Mouse (Mus musculus): ENCODE results near the gene Apoe.

Gene Apoe

GRCm38 (mm10) chr7:19698907-19699826 is at the start of gene Apoe:
Gene Apoe (minus strand): TSS chr7:19699188.
- peak; percentile 7 for DNase-seq (ENCODE audit: low read depth, low spot score)

GRCm38 (mm10) chr7:19747420-19748218 is 48.6 kb upstream of the Apoe start:
- peak; percentile 9 for DNase-seq (ENCODE audit: low read depth, low spot score)

DNA sequence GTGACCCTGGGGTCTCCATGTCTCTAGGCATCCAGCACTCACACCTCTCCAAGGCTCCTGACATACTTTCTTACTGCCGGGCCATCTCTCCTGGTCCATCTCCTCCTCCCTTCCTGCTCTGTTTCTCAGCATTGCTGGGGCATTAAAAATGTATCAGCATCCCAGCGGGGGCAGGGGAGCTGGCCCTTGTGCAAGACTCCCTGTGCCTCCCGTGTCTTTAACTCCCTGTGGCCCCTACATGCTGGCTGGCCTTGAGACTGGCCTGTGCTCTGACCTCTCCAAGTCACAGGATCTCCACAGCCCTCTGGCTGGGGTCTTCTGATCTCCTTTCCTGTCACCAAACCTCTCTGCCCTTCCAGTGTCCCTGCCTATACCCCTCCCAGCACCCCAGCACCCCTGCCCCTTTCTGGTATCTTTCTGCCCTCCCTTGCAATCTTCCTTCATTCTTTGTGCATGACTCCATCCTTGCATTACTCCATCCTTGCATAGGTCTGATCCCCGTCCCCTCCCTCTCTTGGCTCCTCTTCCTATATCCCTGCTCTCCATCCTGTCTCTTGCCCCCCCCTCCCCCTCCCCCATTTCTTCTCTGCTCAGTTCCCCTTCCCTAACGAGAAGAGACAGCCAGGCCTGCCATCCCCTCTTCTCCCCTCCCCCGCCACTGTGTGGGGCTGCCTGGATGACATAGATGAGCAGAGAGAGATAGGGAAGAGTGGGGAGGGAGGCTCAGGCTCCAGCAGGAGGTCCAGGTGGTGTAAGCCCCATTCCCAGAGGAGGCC is 47.6 kb upstream of the Apoe start:
- DNase-seq (ENCODE audit: low read depth, low spot score), result no peak

DNA sequence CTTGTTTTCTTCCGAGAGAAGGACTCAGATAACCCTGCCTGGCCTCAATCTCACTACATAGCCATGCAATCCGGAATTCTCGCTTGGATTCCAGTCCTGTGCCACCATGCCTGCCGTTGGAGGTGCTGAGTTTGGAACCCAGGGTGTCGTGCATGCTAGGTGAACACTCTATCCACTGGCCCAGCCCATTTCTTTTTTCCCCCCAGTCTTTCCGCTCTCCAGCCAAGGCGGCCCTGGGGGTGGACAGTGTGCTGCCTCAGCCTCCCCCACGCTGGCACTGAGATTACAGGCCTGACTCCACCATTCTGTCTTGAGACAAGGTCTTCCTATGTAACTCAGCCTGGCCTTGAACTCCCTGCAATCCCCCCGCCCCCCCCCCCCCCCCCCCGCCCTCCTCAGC is 47.0 kb upstream of the Apoe start:
- no peak for DNase-seq (ENCODE audit: low read depth, low spot score)

DNA sequence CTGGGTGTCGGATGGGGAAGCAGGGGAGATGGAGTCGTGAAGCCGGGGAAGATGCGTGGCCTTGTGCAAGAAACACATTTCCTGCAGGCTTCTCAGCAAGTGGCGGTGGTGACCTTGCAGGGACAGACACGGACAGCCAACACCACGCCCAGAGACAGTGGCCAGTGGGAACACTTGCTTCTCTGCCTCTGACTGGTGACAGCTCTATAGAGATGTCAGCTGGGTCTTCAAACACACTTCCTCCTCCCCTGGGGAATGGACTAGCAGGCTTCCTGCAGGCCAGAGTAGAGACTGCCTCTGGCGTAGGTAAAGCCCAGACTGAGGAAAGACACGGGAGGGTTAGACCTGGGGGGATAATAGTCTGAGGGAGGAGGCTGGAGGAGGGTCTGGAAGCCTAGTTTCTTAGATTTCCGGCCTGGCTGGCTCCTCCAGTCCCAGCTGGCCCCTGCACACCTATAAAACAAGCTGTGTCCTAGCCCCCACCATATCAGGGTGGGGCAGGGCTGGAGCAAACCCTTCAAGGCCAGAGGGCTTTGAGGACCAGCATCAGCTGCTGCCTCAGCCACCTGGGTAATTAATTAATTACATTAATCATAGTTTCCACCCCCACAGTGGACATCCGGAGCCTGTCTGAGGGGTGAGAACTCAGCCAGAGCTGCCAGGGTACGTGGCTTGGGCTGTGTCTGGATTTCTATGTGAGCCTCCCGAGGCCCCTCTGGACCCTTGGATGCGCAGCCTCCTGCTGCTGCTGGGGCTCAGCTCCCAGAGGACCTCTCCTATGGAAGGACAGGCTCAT is 45.8 kb upstream of the Apoe start:
- no peak for DNase-seq (ENCODE audit: low read depth, low spot score)

GRCm38 (mm10) chr7:19743791-19744190 is 44.8 kb upstream of the Apoe start:
- no peak for DNase-seq (ENCODE audit: low read depth, low spot score)

DNA sequence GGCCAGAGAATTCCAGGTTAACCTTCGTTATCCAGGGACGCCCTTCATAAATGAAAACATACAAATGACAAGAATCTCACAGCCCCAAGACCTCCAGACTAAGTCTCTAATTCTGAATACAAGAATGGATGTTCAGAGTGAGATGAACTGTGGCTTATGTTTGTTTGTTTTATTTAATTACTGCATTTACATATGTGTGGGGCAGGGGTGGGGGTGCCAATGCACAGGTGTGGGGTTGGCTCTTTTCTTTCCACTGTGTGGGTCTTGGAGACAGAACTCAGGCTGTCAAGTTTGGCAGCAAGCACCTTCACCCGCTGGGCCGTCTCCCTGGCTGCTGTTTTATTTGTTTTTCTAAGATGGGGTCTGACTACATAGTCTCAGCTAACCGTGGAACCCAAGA is 43.5 kb upstream of the Apoe start:
- DNase-seq (ENCODE audit: low read depth, low spot score), result no peak

GRCm38 (mm10) chr7:19741329-19742031 is 42.5 kb upstream of the Apoe start:
- peak; percentile 25 for DNase-seq (ENCODE audit: low read depth, low spot score)

DNA sequence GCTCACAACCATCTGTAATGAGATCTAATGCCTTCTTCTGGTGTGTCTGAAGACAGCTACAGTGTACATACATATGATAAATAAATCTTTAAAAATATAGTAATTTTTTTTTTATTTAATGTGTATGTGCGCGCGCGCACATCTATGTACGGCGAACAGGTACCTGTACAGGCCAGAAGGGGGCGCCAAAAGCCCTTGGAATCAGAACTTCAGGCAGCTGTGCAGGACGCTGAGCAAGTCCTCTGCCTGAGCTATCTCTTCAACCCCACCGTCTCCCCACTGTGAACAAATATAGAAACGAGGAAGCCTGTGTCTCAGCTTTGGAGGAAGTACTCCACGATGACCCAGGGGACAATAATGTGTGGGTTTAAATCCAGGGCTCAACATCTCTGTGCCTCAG is 41.3 kb upstream of the Apoe start:
- DNase-seq (ENCODE audit: low read depth, low spot score), result peak; percentile 26

DNA sequence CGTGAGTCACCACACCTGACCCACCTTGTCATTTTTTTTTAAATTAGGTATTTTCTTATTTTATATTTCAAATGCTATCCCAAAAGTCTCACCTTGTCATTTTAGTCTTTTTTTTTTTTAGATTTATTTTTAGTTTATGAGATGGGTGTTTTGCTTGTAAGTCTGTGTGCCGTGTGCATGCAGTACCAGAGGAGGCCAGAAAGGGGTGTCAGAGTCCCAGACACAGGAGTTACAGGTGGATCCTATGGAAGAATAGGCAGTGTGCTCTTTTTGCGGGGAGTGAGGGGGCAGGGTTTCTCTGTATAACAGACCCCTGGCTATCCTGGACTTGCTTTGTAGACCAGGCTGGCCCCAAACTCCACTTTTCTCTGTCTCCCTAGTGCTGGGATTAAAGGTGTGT is 39.8 kb upstream of the Apoe start:
- DNase-seq (ENCODE audit: low read depth, low spot score), result peak; percentile 23

DNA sequence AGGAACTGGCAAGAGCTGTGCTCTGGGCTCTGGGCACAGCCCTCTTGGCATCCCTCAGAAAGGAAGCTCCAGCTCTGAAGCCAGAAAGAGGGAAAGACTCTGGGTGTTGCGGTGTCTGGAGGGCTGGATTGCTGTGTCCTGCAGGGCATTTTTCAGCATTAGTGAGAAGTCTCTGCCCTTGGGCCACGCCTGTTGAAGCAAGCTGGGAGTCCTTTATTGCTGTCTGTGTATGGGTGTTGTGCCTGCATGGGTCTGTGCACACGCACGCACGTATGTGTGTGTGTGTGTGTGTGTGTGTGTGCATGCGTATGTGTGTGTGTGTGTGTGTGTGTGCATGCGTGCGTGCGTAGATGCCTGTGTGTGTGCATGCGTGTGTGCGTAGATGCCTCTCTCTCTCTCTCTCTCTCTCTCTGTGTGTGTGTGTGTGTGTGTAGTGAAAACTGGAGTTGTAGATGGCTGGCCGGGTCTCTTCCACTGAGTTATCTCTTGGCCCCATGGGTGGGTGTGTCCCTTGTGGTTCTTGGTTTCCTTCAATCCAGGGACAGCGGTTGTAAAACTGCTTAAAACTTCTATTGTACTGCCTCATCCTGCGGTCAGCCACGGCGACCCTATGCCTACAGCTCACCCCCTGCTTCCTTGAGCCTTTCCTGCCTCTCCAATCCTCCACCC is 37.5 kb upstream of the Apoe start:
- DNase-seq (ENCODE audit: low read depth, low spot score), result no peak

GRCm38 (mm10) chr7:19734178-19734666 is 35.2 kb upstream of the Apoe start:
- no peak for DNase-seq (ENCODE audit: low read depth, low spot score)

DNA sequence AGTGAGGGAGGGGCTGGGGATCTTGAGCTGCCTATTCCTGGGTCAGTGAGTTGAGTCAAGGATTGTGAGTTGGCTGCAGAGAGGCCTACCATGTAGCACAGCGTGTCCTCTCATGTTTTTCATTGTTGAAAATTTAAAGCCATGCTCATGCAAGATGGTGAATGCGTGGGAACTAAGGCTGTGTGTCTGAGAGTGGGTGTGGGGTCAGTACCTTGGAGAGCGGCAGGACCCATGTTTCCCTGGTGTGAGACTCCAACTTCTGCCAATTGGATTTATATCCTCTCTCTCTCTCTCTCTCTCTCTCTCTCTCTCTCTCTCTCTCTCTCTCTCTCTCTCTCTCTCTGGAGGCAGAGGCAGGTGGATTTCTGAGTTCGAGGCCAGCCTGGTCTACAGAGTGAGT is 27.6 kb upstream of the Apoe start:
- DNase-seq (ENCODE audit: low read depth, low spot score), result no peak

DNA sequence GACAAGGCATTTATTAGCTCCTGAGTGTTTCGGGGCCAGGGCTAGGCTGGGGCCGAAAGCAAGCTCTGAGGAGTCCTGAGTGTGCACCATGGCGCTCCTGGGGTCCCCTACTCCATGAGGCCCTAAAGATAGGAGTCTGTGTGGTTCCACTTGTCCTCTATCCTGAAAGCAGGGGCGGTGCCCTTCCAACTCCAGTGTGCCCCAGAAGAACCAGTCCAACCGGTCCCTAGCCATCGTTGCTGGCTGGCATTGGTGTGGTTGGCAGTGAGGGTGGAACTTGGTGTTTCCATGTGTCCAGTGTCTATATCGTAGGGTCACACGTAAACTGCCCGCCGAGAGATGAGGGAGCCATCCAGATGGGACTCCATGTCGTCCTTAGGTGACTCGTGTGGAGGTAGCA is 25.2 kb upstream of the Apoe start:
- no peak for DNase-seq (ENCODE audit: low read depth, low spot score)

- no peak for DNase-seq (ENCODE audit: low read depth, low spot score)
These were observed 23.8 kb upstream of the Apoe start for GRCm38 (mm10) chr7:19722754-19723195.

DNA sequence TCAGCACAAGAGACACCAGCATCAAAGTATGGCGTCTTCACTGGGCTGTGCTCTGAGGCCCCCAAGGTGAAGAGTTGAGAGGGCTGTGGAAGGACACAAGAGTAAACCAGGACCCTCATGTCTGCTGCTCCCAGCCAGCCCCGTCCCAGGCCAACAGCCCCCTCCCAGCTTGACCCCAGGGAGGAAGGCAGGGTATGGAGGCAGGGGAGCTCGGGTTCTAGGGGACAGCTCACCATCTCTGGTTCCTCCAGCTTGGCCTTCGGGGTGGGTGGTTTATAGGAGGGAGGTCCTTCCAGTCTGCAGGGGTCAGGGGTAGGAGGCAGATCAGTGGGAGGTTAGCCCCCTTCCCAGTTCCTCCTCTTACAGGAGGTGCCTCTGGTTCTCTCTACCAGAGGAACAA is 20.2 kb upstream of the Apoe start:
- DNase-seq (ENCODE audit: low read depth, low spot score), result no peak

- DNase-seq (ENCODE audit: low read depth, low spot score), result no peak
These were observed 19.4 kb upstream of the Apoe start for GRCm38 (mm10) chr7:19718297-19718952.

GRCm38 (mm10) chr7:19717346-19717745 is 18.4 kb upstream of the Apoe start:
- no peak for DNase-seq (ENCODE audit: low read depth, low spot score)

DNA sequence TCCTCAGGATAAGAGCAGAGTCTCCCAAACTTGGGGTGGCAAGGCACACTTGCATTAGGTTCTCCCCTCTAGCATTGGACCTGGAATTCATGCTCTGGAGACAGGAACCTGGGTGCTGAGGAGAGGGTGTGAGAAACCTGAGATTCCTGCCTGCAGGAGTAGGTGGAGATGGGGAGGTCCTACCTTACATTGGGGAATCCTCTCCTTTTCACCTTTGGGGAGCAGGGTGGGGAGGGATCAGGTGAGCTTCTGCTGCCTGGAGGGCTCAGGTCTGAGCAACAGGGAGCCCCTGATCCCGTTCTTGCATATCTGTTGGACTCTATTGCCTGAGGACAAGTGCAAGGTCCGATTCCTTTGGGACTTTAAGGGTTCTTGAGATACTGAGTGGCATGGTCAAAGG is 17.8 kb upstream of the Apoe start:
- DNase-seq (ENCODE audit: low read depth, low spot score), result no peak
